Mouse (Mus musculus) G1E (cell line): ENCODE data around the gene Klk1b11. TPM values are rescaled to one million over a fixed set of nuclear protein-coding genes. Genes with fewer than 3 reads are reported as not detected.
"Not testable (repeated sequence)": the region's sequence is repeated elsewhere in the genome, so short reads cannot be mapped to it uniquely, and the experiment has no call there.

Source experiments
- ATAC-seq: 2 replicates; pipeline ENCODE4 v1.8.0; 2016; ENCODE audit warnings: mild to moderate bottlenecking; ENCODE audit not compliant: insufficient number of reproducible peaks, poor library complexity, low FRiP score, severe bottlenecking; ENCODE audit errors: extremely low read depth
- DNase-seq: peaks from one replicate; pipeline ENCODE4 v3.0.0; 2012; ENCODE audit warnings: low spot score
- H3K27me3 ChIP-seq: 2 replicates; pipeline ENCODE4 v1.6.1; 2012; ENCODE audit warnings: mild to moderate bottlenecking, low read length, inconsistent platforms; ENCODE audit not compliant: insufficient read depth
- H3K36me3 ChIP-seq: replicated peaks from 2 replicates; pipeline ENCODE3; 2012; ENCODE audit warnings: mild to moderate bottlenecking, inconsistent platforms
- H3K4me1 ChIP-seq: 2 replicates; pipeline ENCODE4 v1.6.1; 2012; ENCODE audit warnings: low read depth, low read length, inconsistent platforms, mixed read lengths; ENCODE audit not compliant: insufficient read depth
- H3K4me3 ChIP-seq: 2 replicates; pipeline ENCODE4 v1.5.1; 2012; ENCODE audit warnings: low read depth, mild to moderate bottlenecking, inconsistent platforms, low read length, moderate library complexity, mixed read lengths
- H3K9me3 ChIP-seq: replicated peaks from 2 replicates; pipeline ENCODE4 v1.6.1; 2012; ENCODE audit warnings: inconsistent platforms
- CTCF ChIP-seq: IDR thresholded peaks from 2 replicates; pipeline ENCODE4 v1.5.1; 2012; ENCODE audit warnings: low read depth, low read length, inconsistent platforms, mixed read lengths
- GATA1 ChIP-seq: IDR thresholded peaks from 2 replicates; pipeline ENCODE4 v1.6.1; 2012; ENCODE audit warnings: borderline replicate concordance, low read length, inconsistent platforms, mixed read lengths
- GATA2 ChIP-seq: IDR thresholded peaks from 2 replicates; pipeline ENCODE4 v1.6.1; 2012; ENCODE audit warnings: low read depth, low read length, inconsistent platforms, borderline replicate concordance
- POLR2AphosphoS5 ChIP-seq: IDR thresholded peaks from 2 replicates; pipeline ENCODE4 v1.6.1; 2012; ENCODE audit warnings: low read depth, low read length, inconsistent platforms; ENCODE audit not compliant: insufficient replicate concordance
- TAL1 ChIP-seq: conservative IDR thresholded peaks from 2 replicates; pipeline ENCODE4 v1.6.1; 2012; ENCODE audit warnings: low read depth, low read length, inconsistent platforms, mixed read lengths
- polyA plus RNA-seq: library from polyadenylated mRNA; stranded (reverse); fragments of >175 nt; gene quantifications from 2 replicates; pipeline ENCODE4 v1.2.3, GENCODE M21; 2012
- total RNA-seq, 2 experiments: library from RNA; stranded (forward) in 1 of 2; stranded (reverse) in 1 of 2; fragments of 200-1000 nt in 1 of 2; fragments of >200 nt in 1 of 2; fragmentation: Nextera tagmentation in 1 of 2; gene quantifications; 2 replicates each; pipeline ENCODE4 v1.2.3; 2014 to 2017

The Klk1b11 gene
- total and polyA plus RNA-seq, 3 experiments, result not detected

DNA sequence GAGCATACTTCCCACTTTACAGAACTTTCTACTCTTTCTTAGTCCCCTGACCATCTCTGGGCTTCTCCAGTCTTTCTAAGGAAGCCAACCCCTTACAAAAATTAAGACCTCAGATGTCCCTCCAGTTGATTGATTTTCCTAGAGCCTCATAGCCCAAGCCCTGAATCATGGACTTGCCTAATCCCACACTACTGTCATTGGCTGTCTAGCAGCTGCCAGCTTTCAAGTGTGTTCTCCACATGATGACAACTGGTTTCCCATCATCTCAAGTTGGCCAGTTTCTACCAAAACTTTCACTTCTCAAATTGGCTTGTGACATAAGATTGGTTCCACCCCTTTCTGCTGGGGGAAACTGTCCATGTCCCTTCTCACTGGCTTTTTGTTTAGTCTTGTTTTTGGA lies 9.2 kb downstream of the Klk1b11 start:
- Histone ChIP-seq H3K27me3 (no peaks in the 10 kb centered on the region), H3K4me1 (no peaks in the 10 kb centered on the region), H3K9me3 (no peaks in the 10 kb centered on the region), H3K4me3 (no peak overlapping the region), H3K36me3 (no peaks in the 10 kb centered on the region)
- DNase-seq, result no peak
- no peak for TF ChIP-seq TAL1
- no peak for ATAC-seq

DNA sequence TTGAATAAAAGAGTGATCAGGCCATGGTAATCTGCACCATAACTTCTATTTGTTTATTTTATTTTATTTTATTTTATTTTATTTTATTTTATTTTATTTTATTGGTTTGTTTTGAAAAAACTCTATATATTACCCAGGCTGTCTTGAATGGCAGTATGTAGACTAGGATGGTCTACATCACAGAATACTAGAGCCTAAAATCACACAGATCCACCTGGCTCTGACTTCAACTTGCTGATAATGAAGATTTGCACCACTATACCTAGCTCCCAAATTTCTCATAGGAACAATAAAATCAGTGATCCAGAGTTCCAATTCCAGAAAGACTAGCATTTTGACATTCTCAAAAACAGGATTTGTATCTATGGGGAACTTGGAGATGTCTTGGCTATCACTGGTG lies 16.2 kb downstream of the Klk1b11 start, which contains the start of gene Klk1b26:
Gene Klk1b26, plus strand, starts transcription at position 301 of the 400 bp plus-strand sequence.
- not testable (repeated sequence) for H3K9me3 ChIP-seq, ATAC-seq

DNA sequence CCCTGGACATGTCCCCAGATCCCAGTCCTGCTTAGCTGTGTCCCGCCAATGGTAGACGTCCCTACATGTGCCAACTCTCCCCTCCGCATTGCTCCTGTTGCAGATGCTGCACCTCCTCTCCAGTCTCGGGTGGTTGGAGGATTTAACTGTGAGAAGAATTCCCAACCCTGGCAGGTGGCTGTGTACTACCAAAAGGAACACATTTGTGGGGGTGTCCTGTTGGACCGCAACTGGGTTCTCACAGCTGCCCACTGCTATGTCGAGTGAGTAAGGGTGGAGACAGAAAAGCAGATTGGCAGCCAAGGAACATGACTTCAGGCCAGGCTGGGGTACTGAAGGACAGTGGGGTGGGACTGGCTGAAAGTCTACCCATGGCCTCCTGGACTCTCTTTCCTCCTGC lies 19.0 kb downstream of the Klk1b11 start:
- not testable (repeated sequence) for H3K4me3 ChIP-seq, H3K9me3 ChIP-seq, H3K4me1 ChIP-seq, ATAC-seq, H3K36me3 ChIP-seq, H3K27me3 ChIP-seq, DNase-seq

More for the DNA sequence above, 16.2 kb downstream of the Klk1b11 start, which contains the start of gene Klk1b26:
- DNase-seq, H3K4me1 ChIP-seq, H3K27me3 ChIP-seq, H3K36me3 ChIP-seq, H3K4me3 ChIP-seq: not testable (repeated sequence)

DNA sequence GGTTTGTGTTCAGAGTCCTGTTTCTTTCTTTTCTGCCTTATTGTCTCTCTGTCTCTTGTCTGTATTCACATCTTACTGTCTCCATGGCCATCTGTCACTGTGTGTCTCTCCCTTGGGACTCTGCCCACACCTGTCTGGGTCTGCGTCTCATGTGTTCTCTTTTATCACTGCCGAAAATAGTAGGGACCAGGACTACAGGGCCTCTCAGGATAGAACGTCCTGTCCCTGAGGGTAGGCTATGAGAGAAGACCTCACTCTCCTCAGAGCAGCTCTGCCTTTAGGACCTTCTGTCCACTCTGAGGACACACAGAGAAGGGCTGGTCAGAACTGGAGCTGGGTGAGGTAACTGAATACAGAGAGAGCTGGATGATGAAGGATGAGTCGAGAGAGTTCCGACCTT lies 19.4 kb downstream of the Klk1b11 start:
- H3K9me3 ChIP-seq, result no peaks in the 10 kb centered on the region
- no peaks in the 10 kb centered on the region for H3K27me3 ChIP-seq
- no peaks in the 10 kb centered on the region for H3K36me3 ChIP-seq
- no peak overlapping the region for H3K4me3 ChIP-seq
- TF ChIP-seq GATA2 (no peak), POLR2AphosphoS5 (no peak), GATA1 (no peak), CTCF (no peak), TAL1 (no peak)
- ATAC-seq, result no peak
- DNase-seq, result no peak
- H3K4me1 ChIP-seq, result no peaks in the 10 kb centered on the region

Other genes starting within 250 kb of the Klk1b11 start
Only the 20 nearest of the 24 such genes appear.
- not detected in 2 replicates for gene Klk10, start 214.8 kb upstream of the Klk1b11 start, total RNA-seq (2014; fragmentation: Nextera tagmentation)
- gene Klk10, start 214.8 kb upstream of the Klk1b11 start, total RNA-seq (2017), result not detected in 2 replicates
- not detected in 2 replicates for gene Klk10, start 214.8 kb upstream of the Klk1b11 start, polyA plus RNA-seq
- not detected in 2 replicates for gene Klk9, start 204.0 kb upstream of the Klk1b11 start, total RNA-seq (2014; fragmentation: Nextera tagmentation)
- 0.06 TPM in 1 of 2 replicates, not detected in the other for gene Klk9, start 204.0 kb upstream of the Klk1b11 start, total RNA-seq (2017)
- gene Klk9, start 204.0 kb upstream of the Klk1b11 start, polyA plus RNA-seq, result not detected in 2 replicates
- gene Klk8, start 198.3 kb upstream of the Klk1b11 start, total RNA-seq (2014; fragmentation: Nextera tagmentation), result not detected in 2 replicates
- gene Klk8, start 198.3 kb upstream of the Klk1b11 start, total RNA-seq (2017), result not detected in 2 replicates
- gene Klk8, start 198.3 kb upstream of the Klk1b11 start, polyA plus RNA-seq, result not detected in 2 replicates
- gene Klk7, start 184.6 kb upstream of the Klk1b11 start, total RNA-seq (2014; fragmentation: Nextera tagmentation), result not detected in 2 replicates
- 0.05 TPM in 1 of 2 replicates, not detected in the other for gene Klk7, start 184.6 kb upstream of the Klk1b11 start, total RNA-seq (2017)
- gene Klk7, start 184.6 kb upstream of the Klk1b11 start, polyA plus RNA-seq, result not detected in 2 replicates
- gene Klk6, start 171.4 kb upstream of the Klk1b11 start, total RNA-seq (2014; fragmentation: Nextera tagmentation), result not detected in 2 replicates
- 0.05 TPM in 1 of 2 replicates, not detected in the other for gene Klk6, start 171.4 kb upstream of the Klk1b11 start, total RNA-seq (2017)
- gene Klk6, start 171.4 kb upstream of the Klk1b11 start, polyA plus RNA-seq, result not detected in 2 replicates
- gene Klk5, start 153.9 kb upstream of the Klk1b11 start, total RNA-seq (2014; fragmentation: Nextera tagmentation), result not detected in 2 replicates
- 0.11 TPM in 1 of 2 replicates, not detected in the other for gene Klk5, start 153.9 kb upstream of the Klk1b11 start, total RNA-seq (2017)
- gene Klk5, start 153.9 kb upstream of the Klk1b11 start, polyA plus RNA-seq, result not detected in 2 replicates
- not detected in 2 replicates for gene Klk4, start 114.7 kb upstream of the Klk1b11 start, total RNA-seq (2014; fragmentation: Nextera tagmentation)
- gene Klk4, start 114.7 kb upstream of the Klk1b11 start, total RNA-seq (2017), result not detected in 2 replicates
- gene Klk4, start 114.7 kb upstream of the Klk1b11 start, polyA plus RNA-seq, result not detected in 2 replicates
- not detected in 2 replicates for gene Klk15, start 62.1 kb upstream of the Klk1b11 start, total RNA-seq (2014; fragmentation: Nextera tagmentation)
- not detected in 2 replicates for gene Klk15, start 62.1 kb upstream of the Klk1b11 start, total RNA-seq (2017)
- not detected in 2 replicates for gene Klk15, start 62.1 kb upstream of the Klk1b11 start, polyA plus RNA-seq
- not detected in 2 replicates for gene Klk1b8, start 45.2 kb upstream of the Klk1b11 start, total RNA-seq (2014; fragmentation: Nextera tagmentation)
- gene Klk1b8, start 45.2 kb upstream of the Klk1b11 start, total RNA-seq (2017), result not detected in 2 replicates
- not detected in 2 replicates for gene Klk1b8, start 45.2 kb upstream of the Klk1b11 start, polyA plus RNA-seq
- not detected in 2 replicates for gene Klk1b1, start 29.1 kb upstream of the Klk1b11 start, total RNA-seq (2014; fragmentation: Nextera tagmentation)
- not detected in 2 replicates for gene Klk1b1, start 29.1 kb upstream of the Klk1b11 start, total RNA-seq (2017)
- not detected in 2 replicates for gene Klk1b1, start 29.1 kb upstream of the Klk1b11 start, polyA plus RNA-seq
- not detected in 2 replicates for gene Klk1b9, start 19.8 kb upstream of the Klk1b11 start, total RNA-seq (2014; fragmentation: Nextera tagmentation)
- not detected in 2 replicates for gene Klk1b9, start 19.8 kb upstream of the Klk1b11 start, total RNA-seq (2017)
- gene Klk1b9, start 19.8 kb upstream of the Klk1b11 start, polyA plus RNA-seq, result not detected in 2 replicates
- gene Klk1b26, start 16.3 kb downstream of the Klk1b11 start, total RNA-seq (2014; fragmentation: Nextera tagmentation), result not detected in 2 replicates
- gene Klk1b26, start 16.3 kb downstream of the Klk1b11 start, total RNA-seq (2017), result not detected in 2 replicates
- gene Klk1b26, start 16.3 kb downstream of the Klk1b11 start, polyA plus RNA-seq, result not detected in 2 replicates
- not detected in 2 replicates for gene Klk1b27, start 56.4 kb downstream of the Klk1b11 start, total RNA-seq (2014; fragmentation: Nextera tagmentation)
- gene Klk1b27, start 56.4 kb downstream of the Klk1b11 start, total RNA-seq (2017), result 0.16 TPM in 1 of 2 replicates, not detected in the other
- gene Klk1b27, start 56.4 kb downstream of the Klk1b11 start, polyA plus RNA-seq, result not detected in 2 replicates
- not detected in 2 replicates for gene Klk1b21, start 106.5 kb downstream of the Klk1b11 start, total RNA-seq (2014; fragmentation: Nextera tagmentation)
- gene Klk1b21, start 106.5 kb downstream of the Klk1b11 start, total RNA-seq (2017), result not detected in 2 replicates
- gene Klk1b21, start 106.5 kb downstream of the Klk1b11 start, polyA plus RNA-seq, result not detected in 2 replicates
- gene Klk1b22, start 116.8 kb downstream of the Klk1b11 start, total RNA-seq (2014; fragmentation: Nextera tagmentation), result not detected in 2 replicates
- not detected in 2 replicates for gene Klk1b22, start 116.8 kb downstream of the Klk1b11 start, total RNA-seq (2017)
- not detected in 2 replicates for gene Klk1b22, start 116.8 kb downstream of the Klk1b11 start, polyA plus RNA-seq
- gene Klk1b16, start 140.9 kb downstream of the Klk1b11 start, total RNA-seq (2014; fragmentation: Nextera tagmentation), result not detected in 2 replicates
- gene Klk1b16, start 140.9 kb downstream of the Klk1b11 start, total RNA-seq (2017), result not detected in 2 replicates
- gene Klk1b16, start 140.9 kb downstream of the Klk1b11 start, polyA plus RNA-seq, result not detected in 2 replicates
- gene Klk1b24, start 192.4 kb downstream of the Klk1b11 start, total RNA-seq (2014; fragmentation: Nextera tagmentation), result not detected in 2 replicates
- gene Klk1b24, start 192.4 kb downstream of the Klk1b11 start, total RNA-seq (2017), result not detected in 2 replicates
- gene Klk1b24, start 192.4 kb downstream of the Klk1b11 start, polyA plus RNA-seq, result not detected in 2 replicates
- not detected in 2 replicates for gene Klk1b3, start 202.3 kb downstream of the Klk1b11 start, total RNA-seq (2014; fragmentation: Nextera tagmentation)
- not detected in 2 replicates for gene Klk1b3, start 202.3 kb downstream of the Klk1b11 start, total RNA-seq (2017)
- not detected in 2 replicates for gene Klk1b3, start 202.3 kb downstream of the Klk1b11 start, polyA plus RNA-seq
- not detected in 2 replicates for gene Klk1b4, start 211.6 kb downstream of the Klk1b11 start, total RNA-seq (2014; fragmentation: Nextera tagmentation)
- gene Klk1b4, start 211.6 kb downstream of the Klk1b11 start, total RNA-seq (2017), result not detected in 2 replicates
- gene Klk1b4, start 211.6 kb downstream of the Klk1b11 start, polyA plus RNA-seq, result not detected in 2 replicates
- gene Klk1b5, start 220.1 kb downstream of the Klk1b11 start, total RNA-seq (2014; fragmentation: Nextera tagmentation), result not detected in 2 replicates
- gene Klk1b5, start 220.1 kb downstream of the Klk1b11 start, total RNA-seq (2017), result not detected in 2 replicates
- gene Klk1b5, start 220.1 kb downstream of the Klk1b11 start, polyA plus RNA-seq, result not detected in 2 replicates